Mouse (Mus musculus): ENCODE results near the gene Tram2.

The Tram2 gene

DNA sequence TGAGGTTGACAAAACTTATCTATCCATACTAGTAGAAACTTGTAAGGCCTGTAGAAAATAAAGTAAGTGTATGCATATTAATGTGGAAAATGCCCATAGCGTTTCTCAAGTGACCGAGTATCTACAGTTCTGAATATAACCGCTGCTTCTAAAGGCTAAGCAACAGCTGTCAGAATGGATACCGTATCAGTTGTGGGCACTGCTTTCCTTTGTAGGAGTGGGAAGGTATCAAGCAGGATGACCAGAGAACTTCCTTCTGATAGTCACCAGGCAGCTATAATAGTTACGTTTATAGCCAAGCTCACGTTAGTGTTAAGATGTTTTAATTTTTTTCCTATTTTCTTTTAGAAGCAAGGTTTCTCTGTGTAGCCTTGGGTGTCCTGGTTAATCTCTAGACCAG lies 105.6 kb downstream of the Tram2 start:
- no peak for DNase-seq (ENCODE audit: low read depth, low spot score)

DNA sequence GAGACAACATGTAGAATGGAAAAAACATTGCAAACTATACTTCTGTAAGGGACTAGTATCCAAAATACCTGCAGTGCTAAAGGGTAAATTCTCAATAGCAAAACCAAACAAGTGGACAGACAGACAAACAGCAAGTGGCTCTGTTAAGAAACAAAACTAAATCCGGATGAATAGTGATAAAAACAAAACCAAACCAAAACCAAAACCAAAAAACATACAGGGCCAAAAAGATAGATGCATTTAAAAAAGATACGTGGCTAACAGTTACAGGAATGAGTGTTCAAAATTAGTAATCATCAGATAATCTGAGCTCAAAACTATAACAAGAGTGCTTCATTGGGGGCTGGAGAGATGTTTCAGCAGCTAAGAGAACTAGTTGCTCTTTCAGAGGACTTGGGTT lies 109.4 kb downstream of the Tram2 start:
- DNase-seq (ENCODE audit: low read depth, low spot score), result no peak

DNA sequence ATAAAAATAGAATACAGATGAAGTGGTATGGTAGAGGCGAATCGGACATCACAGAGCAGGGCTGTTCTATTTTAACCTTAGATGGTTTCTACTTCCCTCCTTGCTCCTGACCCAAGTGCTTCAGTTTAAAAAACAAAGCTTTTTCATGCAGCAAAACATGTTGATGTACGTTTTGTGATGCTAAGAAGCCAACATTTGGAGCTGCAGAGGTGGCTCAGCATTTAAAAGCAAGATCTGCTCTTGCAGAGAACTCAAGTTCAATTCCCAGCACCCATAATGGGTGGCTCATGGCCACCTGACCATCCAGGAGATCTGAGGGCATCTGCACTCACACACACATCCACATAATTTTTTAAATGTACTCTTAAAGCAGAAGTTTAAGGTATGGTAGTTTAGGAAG lies 124.2 kb downstream of the Tram2 start:
- no peak for DNase-seq (ENCODE audit: low read depth, low spot score)

DNA sequence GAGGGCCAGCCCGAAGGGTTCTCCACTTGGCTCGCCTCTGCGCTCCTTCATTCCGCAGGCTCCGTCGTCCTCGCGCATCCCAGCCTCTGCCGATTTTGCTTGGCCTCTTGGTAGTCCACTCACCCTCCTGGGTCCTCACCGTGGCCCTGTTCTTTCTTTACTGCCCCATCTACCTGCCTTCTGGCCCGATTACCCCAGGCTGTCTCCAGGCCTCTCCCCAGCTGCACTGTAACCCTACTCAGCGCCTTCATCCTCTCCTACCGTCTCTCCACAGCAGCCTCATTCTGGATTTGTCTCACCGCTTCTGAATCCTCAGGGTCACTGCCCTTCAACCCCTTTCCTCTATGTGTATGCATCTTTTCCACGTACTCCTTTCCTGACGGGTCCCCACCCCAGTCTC lies 127.2 kb downstream of the Tram2 start:
- DNase-seq (ENCODE audit: low read depth, low spot score), result no peak

DNA sequence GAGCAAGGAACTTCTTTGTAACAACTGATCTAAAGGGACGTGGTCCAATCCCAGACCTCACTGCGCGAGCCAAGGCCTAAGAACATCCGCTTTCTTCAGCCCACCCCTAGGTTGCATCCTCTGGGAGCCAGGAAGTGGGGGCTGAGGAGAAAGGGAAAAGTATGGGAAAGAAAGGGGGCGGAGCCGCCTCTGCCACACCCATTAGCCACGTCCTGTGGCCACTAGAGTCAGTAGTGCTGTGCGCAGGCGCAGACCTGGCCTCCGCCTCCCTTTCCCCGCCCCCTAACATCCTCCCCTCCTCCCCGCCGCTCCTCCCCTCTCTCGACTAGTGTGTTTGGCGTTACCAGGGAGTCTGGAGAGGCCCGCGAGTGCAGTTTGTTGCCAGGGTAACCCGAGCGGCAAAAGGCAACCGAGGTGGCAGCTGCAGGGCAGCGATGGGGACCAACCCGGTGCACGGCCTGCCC lies 127.7 kb downstream of the Tram2 start, which contains the start of gene Efhc1:
Efhc1 (plus strand) TSS at position 327 of the 464 bp plus-strand sequence.
- DNase-seq (ENCODE audit: low read depth, low spot score), result peak; percentile 90

Measured in telencephalon, adult 2 months (tissue).